Mouse (Mus musculus): ENCODE results near the gene Tm4sf20. TPM values are rescaled to one million over a fixed set of nuclear protein-coding genes. Genes with fewer than 3 reads are reported as not detected.

The Tm4sf20 gene
- polyA plus RNA-seq, 1 experiment from 2014 or later, result 0.23 TPM

GRCm38 (mm10) chr1:82773208-82773607 is 4.9 kb upstream of the Tm4sf20 start:
- 72% methylated on average over 5 of the region's 5 CpGs for WGBS
- Histone ChIP-seq H3K4me3 (no peak overlapping the region), H3K9me3 (0 out of 2 replicates have a peak, but pooled peaks cover 4% of the 10 kb centered on the region), H3K27me3 (no peaks in the 10 kb centered on the region), H3K27ac (no peak overlapping the region), H3K4me2 (replicated peaks) (no peak overlapping the region), H3K9ac (no peak overlapping the region), H3K36me3 (no peaks in the 10 kb centered on the region), H3K4me1 (no peaks in the 10 kb centered on the region)
- ATAC-seq (ENCODE audit: low FRiP score, low read depth), result no peak

GRCm38 (mm10) chr1:82772428-82772827 is 4.2 kb upstream of the Tm4sf20 start:
- 0 out of 2 replicates have a peak, but pooled peaks cover 4% of the 10 kb centered on the region for H3K9me3 ChIP-seq
- no peak overlapping the region for H3K9ac ChIP-seq
- WGBS, result 89% methylated on average over 4 of the region's 4 CpGs
- H3K27ac ChIP-seq, result no peak overlapping the region
- no peak overlapping the region for H3K4me3 ChIP-seq
- no peak for ATAC-seq (ENCODE audit: low FRiP score, low read depth)
- H3K27me3 ChIP-seq, result no peaks in the 10 kb centered on the region
- no peaks in the 10 kb centered on the region for H3K36me3 ChIP-seq
- no peaks in the 10 kb centered on the region for H3K4me1 ChIP-seq
- H3K4me2 ChIP-seq (replicated peaks), result no peak overlapping the region

GRCm38 (mm10) chr1:82771022-82771586 is 2.8 kb upstream of the Tm4sf20 start, which contains the start of gene Gm47791:
Gene Gm47791, minus strand, starts transcription at chr1:82771243.
- Histone ChIP-seq H3K9ac (no peak within 1 kb of the TSS), H3K4me3 (no peak within 1 kb of the TSS), H3K27me3 (no peaks in the 10 kb centered on the region), H3K9me3 (0 out of 2 replicates have a peak, but pooled peaks cover 4% of the 10 kb centered on the region), H3K4me1 (no peaks in the 10 kb centered on the region; the same call in 1 of the 2 replicates), H3K27ac (no peak within 1 kb of the TSS), H3K36me3 (no peaks in the 10 kb centered on the region), H3K4me2 (replicated peaks) (no peak within 1 kb of the TSS)
- 83% methylated on average over 15 of the region's 15 CpGs for WGBS
- ATAC-seq (ENCODE audit: low FRiP score, low read depth), result no peak

- peaks cover 8% of the 10 kb centered on the region for H3K36me3 ChIP-seq
- H3K27me3 ChIP-seq, result no peaks in the 10 kb centered on the region
- H3K4me1 ChIP-seq, result no peaks in the 10 kb centered on the region; the same call in 1 of the 2 replicates
- H3K9me3 ChIP-seq, result no peaks in the 10 kb centered on the region; the same call in 1 of the 2 replicates
- 42% methylated on average over 4 of the region's 4 CpGs for WGBS
- H3K4me3 ChIP-seq, result no peak overlapping the region
- no peak for ATAC-seq (ENCODE audit: low FRiP score, low read depth)
- H3K4me2 ChIP-seq (replicated peaks), result no peak overlapping the region
- no peak overlapping the region for H3K9ac ChIP-seq
- H3K27ac ChIP-seq, result no peak overlapping the region
Observed at GRCm38 (mm10) chr1:82766641-82767040, 1.6 kb downstream of the Tm4sf20 start.

GRCm38 (mm10) chr1:82766227-82766626 is 2.0 kb downstream of the Tm4sf20 start:
- WGBS, result 33% methylated on average over 1 of the region's 1 CpGs
- Histone ChIP-seq H3K36me3 (peaks cover 10% of the 10 kb centered on the region), H3K4me2 (replicated peaks) (no peak overlapping the region), H3K27ac (no peak overlapping the region), H3K4me3 (no peak overlapping the region), H3K4me1 (no peaks in the 10 kb centered on the region; the same call in 1 of the 2 replicates), H3K27me3 (no peaks in the 10 kb centered on the region), H3K9me3 (no peaks in the 10 kb centered on the region; the same call in 1 of the 2 replicates), H3K9ac (no peak overlapping the region)
- no peak for ATAC-seq (ENCODE audit: low FRiP score, low read depth)

GRCm38 (mm10) chr1:82762274-82762673 is 6.0 kb downstream of the Tm4sf20 start:
- 81% methylated on average over 1 of the region's 1 CpGs for WGBS
- no peak for ATAC-seq (ENCODE audit: low FRiP score, low read depth)

GRCm38 (mm10) chr1:82761454-82762169 is 6.6 kb downstream of the Tm4sf20 start:
- H3K4me2 ChIP-seq (replicated peaks), result no peak overlapping the region
- H3K27me3 ChIP-seq, result no peaks in the 10 kb centered on the region
- no peak overlapping the region for H3K4me3 ChIP-seq
- no peak overlapping the region for H3K27ac ChIP-seq
- ATAC-seq (ENCODE audit: low FRiP score, low read depth), result no peak
- H3K4me1 ChIP-seq, result no peaks in the 10 kb centered on the region; the same call in 1 of the 2 replicates
- 92% methylated on average over 8 of the region's 8 CpGs for WGBS
- no peaks in the 10 kb centered on the region; the same call in 1 of the 2 replicates for H3K9me3 ChIP-seq
- peaks cover 24% of the 10 kb centered on the region for H3K36me3 ChIP-seq
- H3K9ac ChIP-seq, result no peak overlapping the region

More at GRCm38 (mm10) chr1:82762274-82762673, 6.0 kb downstream of the Tm4sf20 start:
- Histone ChIP-seq H3K4me3 (no peak overlapping the region), H3K4me2 (replicated peaks) (no peak overlapping the region), H3K36me3 (peaks cover 20% of the 10 kb centered on the region), H3K27me3 (no peaks in the 10 kb centered on the region), H3K27ac (no peak overlapping the region), H3K9ac (no peak overlapping the region), H3K9me3 (no peaks in the 10 kb centered on the region; the same call in 1 of the 2 replicates), H3K4me1 (no peaks in the 10 kb centered on the region; the same call in 1 of the 2 replicates)

GRCm38 (mm10) chr1:82759520-82759919 is 8.7 kb downstream of the Tm4sf20 start:
- Histone ChIP-seq H3K27ac (no peak overlapping the region), H3K9me3 (no peaks in the 10 kb centered on the region; the same call in 1 of the 2 replicates), H3K4me3 (no peak overlapping the region), H3K4me2 (replicated peaks) (no peak overlapping the region), H3K9ac (no peak overlapping the region), H3K36me3 (peaks cover 42% of the 10 kb centered on the region), H3K4me1 (no peaks in the 10 kb centered on the region), H3K27me3 (no peaks in the 10 kb centered on the region)
- no peak for ATAC-seq (ENCODE audit: low FRiP score, low read depth)
- WGBS, result 97% methylated on average over 1 of the region's 1 CpGs

- H3K4me3 ChIP-seq, result no peak overlapping the region
- H3K36me3 ChIP-seq, result peaks cover 35% of the 10 kb centered on the region
- 87% methylated on average over 2 of the region's 2 CpGs for WGBS
- ATAC-seq (ENCODE audit: low FRiP score, low read depth), result no peak
- H3K9me3 ChIP-seq, result no peaks in the 10 kb centered on the region
- no peaks in the 10 kb centered on the region for H3K4me1 ChIP-seq
- no peak overlapping the region for H3K27ac ChIP-seq
- H3K4me2 ChIP-seq (replicated peaks), result no peak overlapping the region
- no peaks in the 10 kb centered on the region for H3K27me3 ChIP-seq
- H3K9ac ChIP-seq, result no peak overlapping the region
Observed at GRCm38 (mm10) chr1:82747714-82748452, 20.4 kb downstream of the Tm4sf20 start.

- H3K9me3 ChIP-seq, result no peaks in the 10 kb centered on the region
- no peak overlapping the region for H3K9ac ChIP-seq
- H3K36me3 ChIP-seq, result peaks cover 39% of the 10 kb centered on the region
- no peaks in the 10 kb centered on the region for H3K4me1 ChIP-seq
- 66% methylated on average over 4 of the region's 4 CpGs for WGBS
- no peak overlapping the region for H3K27ac ChIP-seq
- H3K4me3 ChIP-seq, result no peak overlapping the region
- no peak for ATAC-seq (ENCODE audit: low FRiP score, low read depth)
- no peaks in the 10 kb centered on the region for H3K27me3 ChIP-seq
- no peak overlapping the region for H3K4me2 ChIP-seq (replicated peaks)
Observed at GRCm38 (mm10) chr1:82746408-82746807, 21.9 kb downstream of the Tm4sf20 start.

- no peaks in the 10 kb centered on the region for H3K9me3 ChIP-seq
- peaks cover 45% of the 10 kb centered on the region for H3K36me3 ChIP-seq
- 82% methylated on average over 3 of the region's 3 CpGs for WGBS
- H3K27me3 ChIP-seq, result no peaks in the 10 kb centered on the region
- no peak for ATAC-seq (ENCODE audit: low FRiP score, low read depth)
- H3K4me2 ChIP-seq (replicated peaks), result no peak overlapping the region
- no peak overlapping the region for H3K27ac ChIP-seq
- no peak overlapping the region for H3K4me3 ChIP-seq
- no peaks in the 10 kb centered on the region for H3K4me1 ChIP-seq
- H3K9ac ChIP-seq, result no peak overlapping the region
Observed at GRCm38 (mm10) chr1:82743962-82744361, 24.3 kb downstream of the Tm4sf20 start.

GRCm38 (mm10) chr1:82741539-82741938 is 26.7 kb downstream of the Tm4sf20 start:
- no peaks in the 10 kb centered on the region for H3K9me3 ChIP-seq
- H3K4me3 ChIP-seq, result no peak overlapping the region
- no peaks in the 10 kb centered on the region for H3K4me1 ChIP-seq
- H3K36me3 ChIP-seq, result peaks cover 48% of the 10 kb centered on the region
- no peak overlapping the region for H3K4me2 ChIP-seq (replicated peaks)
- H3K27ac ChIP-seq, result no peak overlapping the region
- 87% methylated on average over 7 of the region's 7 CpGs for WGBS
- H3K27me3 ChIP-seq, result no peaks in the 10 kb centered on the region
- ATAC-seq (ENCODE audit: low FRiP score, low read depth), result no peak
- no peak overlapping the region for H3K9ac ChIP-seq
